Mouse (Mus musculus) layer of hippocampus, adult 11-12 months (tissue): ENCODE measurements around the gene Rpp25l.
"Not testable (repeated sequence)": the region's sequence is repeated elsewhere in the genome, so short reads cannot be mapped to it uniquely, and the experiment has no call there.

Experiments used
- DNase-seq: peaks from one replicate; pipeline ENCODE4 v3.0.0; 2022; ENCODE audit warnings: low spot score

Rpp25l gene

DNA sequence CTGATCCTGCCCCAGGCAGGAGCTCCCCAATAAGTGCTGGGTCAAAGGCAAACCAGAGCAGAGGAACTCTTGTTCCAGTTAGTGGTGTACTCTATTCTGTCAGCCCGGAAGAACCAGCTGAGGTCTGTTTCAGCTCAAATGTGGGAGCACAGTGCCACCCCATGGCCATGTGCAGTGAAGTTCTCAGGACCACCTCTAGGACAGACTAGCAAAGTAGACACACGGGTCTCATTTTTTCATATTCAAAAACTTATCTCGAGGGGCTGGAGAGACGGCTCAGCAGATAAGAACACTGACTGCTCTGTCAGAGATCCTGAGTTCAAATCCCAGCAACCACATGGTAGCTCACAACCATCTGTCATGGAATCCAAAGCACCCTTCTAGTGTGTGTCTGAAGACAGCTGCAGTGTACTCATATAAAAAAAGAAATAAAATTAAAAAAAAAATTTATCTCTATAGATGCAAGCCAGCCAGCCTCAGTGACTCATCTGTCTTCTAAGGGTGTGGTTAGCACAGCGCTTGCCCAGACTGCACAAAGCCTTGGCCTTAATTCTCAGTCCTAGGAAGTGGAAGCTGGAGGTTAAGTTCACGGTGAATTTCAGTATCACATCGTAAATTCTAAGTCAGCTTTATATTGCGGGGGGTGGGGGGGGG, 24.4 kb upstream of the Rpp25l start:
- DNase-seq, result peak; percentile 82

- DNase-seq, result no peak
Observed at GRCm38 (mm10) chr4:41731052-41731765, 17.9 kb upstream of the Rpp25l start, which contains the start of gene Arid3c. Gene Arid3c, minus strand, starts transcription at chr4:41731142.

- DNase-seq, result no peak
Observed at GRCm38 (mm10) chr4:41726826-41727621, 13.7 kb upstream of the Rpp25l start.

DNA sequence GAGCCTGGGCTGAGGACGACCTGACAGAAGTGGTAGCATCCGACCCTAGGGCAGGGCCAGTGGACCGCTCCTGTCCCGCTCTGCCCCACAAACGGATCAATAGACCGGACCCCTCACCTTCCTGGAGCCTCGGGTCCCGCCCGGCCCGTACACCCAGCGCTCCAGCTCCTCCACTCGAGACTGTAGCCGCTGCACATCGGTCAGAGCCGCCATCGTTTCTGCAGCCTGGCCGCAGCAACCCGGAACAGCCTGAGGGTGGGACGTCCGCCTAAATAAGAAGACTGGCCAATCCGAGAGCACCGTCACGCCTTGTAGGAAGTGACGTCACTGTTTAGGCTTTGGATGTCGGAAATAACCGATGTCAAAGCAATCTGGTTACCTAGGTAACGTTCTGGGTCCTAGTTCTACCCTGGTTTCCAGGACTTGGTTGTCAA, 9.6 kb upstream of the Rpp25l start, which contains the start of gene Dctn3:
TSS of gene Dctn3 (minus strand) at position 253 of the 434 bp plus-strand sequence.
- peak; percentile 95 for DNase-seq

DNA sequence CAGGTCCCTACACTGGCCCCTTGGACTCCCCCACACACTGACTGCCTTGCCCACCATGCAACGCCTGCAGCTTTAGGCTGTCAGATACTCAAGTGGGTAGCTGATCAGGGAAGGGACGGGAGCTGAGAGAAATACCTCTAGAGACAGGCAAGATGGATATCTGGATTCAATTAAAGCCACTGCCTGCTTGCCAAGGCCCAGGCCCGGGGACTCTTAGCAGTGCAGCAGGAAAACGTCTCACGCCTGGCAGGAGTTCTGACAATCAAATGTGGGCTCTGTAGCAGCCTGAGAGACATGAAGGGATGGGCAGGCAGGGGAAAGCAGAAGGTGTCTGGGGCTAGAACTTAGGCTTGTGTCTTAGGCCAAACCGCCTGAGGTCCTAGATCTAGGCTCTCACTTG, 3.5 kb upstream of the Rpp25l start:
- DNase-seq, result no peak

DNA sequence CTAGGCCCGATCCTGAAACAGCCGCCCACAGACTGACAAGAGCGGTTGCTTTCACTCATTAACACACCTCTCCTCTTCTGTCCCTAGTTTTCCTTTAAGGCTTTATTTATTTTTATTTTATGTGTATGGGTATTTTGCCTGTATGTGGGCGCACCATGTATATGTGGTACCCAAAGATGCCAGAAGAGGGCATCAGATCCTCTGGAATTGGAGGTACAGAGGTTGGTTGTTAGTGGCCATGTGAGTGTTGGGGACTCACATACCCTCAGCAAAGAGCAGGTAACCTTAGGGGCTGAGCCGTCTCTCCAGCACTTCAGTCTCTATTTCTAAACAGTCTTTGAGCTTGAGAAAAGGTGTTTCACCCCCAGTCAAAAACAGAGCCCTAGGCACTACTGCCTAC, 2.3 kb upstream of the Rpp25l start:
- peak; percentile 70 for DNase-seq

GRCm38 (mm10) chr4:41715082-41715481, 1.7 kb upstream of the Rpp25l start:
- no peak for DNase-seq

DNA sequence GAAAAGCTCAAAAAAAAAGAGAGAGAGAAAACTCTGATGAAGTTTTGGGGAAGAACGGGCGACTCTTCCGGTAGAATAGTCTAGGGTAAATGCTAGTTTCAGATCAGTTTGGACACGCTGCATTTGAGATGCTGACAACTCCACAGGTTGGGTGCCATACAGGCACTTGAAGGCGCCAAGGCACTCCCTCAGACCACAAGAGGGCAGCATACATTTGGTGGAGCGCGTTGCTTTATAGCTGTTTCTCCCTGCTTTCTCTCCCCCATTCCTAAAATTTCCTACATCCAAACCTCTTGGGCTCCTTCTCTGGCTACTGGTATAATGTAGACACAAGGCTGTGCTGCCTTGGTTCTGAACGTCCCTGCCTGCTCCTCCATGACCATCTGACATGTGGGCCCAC, 942 bp upstream of the Rpp25l start:
- DNase-seq, result peak; percentile 84

DNA sequence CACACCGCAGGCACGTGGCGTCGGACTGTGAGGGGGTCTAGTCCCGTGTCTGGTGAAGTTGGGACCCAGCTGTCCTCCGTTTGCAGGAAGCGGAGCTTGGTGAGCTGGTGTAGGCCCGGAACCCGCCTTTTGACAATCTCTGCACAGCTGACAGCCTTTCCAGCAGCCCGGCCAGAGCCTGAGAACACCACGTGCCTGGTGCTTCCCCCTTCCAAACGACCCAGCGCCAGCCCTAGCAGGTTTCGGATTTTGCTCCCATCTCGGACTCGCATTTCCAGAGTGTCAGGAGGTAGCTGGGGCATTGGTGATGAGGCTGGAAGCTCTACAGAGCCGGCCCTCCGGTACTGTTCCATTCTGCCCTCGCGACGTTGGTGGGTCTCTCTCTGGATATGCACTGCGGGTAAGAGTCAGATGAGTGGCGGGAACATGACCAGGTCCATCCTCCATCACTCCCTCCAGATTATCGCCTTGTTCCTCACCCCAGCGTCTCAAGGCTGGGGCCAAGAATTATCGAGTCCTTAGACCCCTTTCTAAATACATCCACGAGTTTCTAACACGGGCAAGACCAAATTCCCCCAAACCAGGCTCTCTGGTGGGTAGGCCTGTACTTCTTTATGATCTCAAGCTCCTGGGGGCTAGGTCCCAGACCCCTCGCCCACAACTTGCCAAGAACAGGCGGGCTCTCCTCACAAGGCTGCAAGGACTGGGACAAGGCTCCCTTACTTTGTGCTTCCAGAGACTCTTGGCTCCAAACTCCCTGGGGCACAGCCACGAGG, 725 bp downstream of the Rpp25l start:
- no peak for DNase-seq

DNA sequence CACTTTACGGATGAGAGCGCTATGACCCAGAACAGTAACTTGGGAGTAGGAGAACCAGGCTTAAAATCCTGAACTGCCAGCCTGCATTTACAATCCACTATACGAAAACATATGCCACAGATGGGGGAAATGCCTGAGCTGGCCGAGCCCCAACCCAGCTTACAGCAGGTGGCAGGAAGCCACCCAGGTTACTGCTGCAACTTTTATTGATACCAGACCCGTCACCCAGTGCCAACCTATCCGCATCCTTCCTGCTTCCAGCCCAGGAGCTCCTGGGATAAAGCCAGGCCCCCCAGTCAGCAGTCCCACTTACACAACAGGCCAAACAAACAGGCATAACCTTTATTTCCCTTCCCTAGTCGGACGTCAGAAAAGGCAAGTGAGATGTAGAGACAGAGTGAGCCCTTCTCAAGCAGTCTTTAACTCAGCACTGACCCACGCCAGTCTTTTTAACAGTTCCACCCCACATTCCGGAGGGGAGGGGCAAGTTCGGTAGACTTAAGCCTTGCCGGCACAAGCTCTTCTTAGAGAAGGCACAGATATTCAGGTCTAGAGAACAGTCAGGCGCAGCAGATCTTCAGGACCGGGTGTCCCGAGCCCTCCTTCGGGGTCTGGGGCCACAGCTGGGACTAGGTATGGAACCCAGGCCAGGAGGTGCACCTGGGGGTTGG, 1.5 kb downstream of the Rpp25l start:
- DNase-seq, result no peak

DNA sequence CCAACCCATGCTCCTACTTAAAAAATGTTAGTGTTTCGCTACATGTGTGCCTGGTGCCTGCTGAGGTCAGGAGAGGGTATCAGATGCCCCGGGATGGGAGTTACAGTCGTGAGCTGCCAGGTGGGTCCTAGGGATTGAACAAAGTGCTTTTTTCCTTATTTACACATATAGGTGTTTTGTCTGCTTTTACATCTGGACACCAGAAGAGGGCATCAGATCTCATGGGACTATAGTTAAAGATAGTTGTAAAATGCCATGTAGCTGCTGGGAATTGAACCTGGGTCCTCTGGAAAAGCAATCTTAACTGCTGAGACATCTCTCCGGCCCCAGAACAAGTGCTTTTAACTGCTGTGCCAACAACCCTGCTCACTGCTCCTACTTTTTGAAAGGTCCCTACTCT, 3.1 kb downstream of the Rpp25l start:
- DNase-seq, result no peak

DNA sequence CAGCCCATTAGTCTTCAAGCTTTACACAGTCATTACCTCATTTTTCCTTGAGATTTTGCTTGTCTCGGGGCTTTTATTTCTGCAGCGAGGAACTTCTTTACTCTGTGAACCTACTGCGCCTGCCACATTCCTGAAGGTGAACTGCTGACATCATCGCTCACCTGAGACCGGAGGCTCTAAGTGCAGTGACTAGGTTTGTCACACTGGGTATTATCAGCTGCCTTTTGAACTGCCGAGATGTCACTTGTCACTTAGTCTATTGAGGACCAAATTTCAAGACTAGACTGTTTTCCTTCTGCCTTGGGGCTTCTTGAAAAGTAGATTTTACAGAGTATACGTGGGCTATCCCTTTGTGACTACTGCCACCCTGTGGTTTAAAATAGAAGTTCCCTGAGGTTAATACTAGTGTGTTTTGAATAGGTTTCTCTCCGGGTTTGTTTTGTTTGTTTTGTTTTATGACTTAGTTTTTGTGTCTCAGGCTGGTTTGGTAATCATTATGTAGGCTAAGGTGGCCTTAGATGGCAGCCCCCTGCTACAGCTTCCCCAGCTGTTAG, 5.1 kb downstream of the Rpp25l start:
- peak; percentile 75 for DNase-seq

DNA sequence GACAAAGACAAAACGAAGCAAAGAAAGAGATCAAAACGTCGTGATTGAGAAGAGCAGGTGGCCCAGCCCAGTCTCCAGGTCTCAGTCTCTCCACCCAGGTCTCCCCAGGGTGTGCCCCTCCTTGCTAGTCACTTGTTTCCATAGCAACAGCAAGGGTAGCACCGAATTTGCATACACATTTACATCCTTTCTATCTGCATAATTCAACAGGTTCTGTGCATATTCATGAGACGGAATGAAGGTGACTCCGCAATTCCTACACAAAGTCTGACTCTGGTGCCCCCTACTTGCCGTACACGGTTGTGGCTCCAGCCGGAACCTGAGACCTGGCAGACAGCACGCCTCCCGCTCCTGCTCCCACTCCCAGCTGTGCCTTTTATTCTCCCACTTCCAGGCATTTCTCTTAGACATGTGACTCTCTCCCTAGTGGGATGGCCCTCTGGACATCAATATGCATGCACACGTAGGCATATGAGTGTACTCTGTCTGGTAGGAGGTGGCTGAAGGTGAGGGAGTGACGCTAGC, 6.3 kb downstream of the Rpp25l start:
- peak; percentile 74 for DNase-seq

DNA sequence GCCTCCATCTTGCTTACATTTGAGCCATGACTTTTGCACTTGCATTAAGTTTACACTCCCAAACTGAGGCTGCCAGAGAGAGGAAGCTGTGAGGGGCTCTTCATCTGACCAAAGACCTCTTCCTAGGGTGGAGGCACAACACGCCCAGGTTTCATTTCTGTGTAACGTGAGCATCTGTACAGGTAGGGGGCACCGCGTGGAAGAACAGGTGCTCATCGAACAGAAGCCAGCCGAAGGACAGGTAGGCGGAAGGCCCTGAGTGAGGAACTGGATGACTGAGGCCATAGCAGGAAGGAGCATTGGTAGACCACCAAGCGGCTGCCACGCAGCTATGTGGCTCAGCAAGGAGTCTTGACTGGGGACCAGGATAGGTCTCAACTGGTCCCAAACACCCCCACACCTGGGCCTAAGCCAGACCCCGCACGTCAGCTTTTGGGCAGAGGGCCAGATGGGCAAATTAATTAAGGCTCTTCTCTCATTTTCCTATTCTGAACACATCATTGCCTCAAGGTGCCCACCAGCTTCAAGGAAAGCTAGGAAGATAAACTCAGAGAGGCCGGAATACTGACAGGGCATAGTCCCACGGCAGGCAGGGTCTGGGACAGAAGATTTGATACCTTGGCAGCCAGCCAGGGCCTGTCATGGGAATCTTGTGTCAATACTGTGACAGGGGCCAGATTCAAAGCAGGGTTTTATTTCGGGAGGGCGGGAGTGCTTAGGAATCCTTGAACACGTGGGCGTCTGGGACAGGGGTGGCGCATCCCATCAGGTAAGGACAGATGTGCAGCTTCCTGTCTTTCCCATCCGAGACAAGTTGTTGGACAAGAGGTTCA, 7.2 kb downstream of the Rpp25l start:
- no peak for DNase-seq

GRCm38 (mm10) chr4:41704651-41705050, 8.7 kb downstream of the Rpp25l start:
- no peak for DNase-seq

GRCm38 (mm10) chr4:41702226-41702625, 11.1 kb downstream of the Rpp25l start:
- not testable (repeated sequence) for DNase-seq

DNA sequence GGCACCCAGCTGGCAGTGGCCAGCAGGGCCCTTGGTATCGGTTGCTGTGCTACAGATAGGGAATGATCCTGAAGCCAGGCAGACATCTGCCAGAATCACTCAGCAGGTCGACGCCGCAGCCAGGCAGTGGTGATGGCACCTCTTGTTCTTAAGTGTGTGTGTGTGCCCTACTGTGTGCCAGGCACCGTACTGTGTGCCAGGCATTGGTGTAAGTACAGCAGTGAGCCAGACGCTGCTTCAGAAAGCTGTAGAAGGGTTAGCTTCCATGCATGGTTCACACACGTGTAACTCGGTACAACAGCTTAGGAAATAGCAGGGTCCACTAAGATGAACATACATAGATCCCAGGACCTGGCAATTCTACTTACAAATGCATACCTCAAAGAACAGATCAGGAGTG, 13.1 kb downstream of the Rpp25l start:
- not testable (repeated sequence) for DNase-seq

- DNase-seq, result not testable (repeated sequence)
Observed at GRCm38 (mm10) chr4:41699783-41700182, 13.6 kb downstream of the Rpp25l start, which contains the start of gene Il11ra1. Gene Il11ra1, plus strand, starts transcription at chr4:41699989.

- not testable (repeated sequence) for DNase-seq
Observed at GRCm38 (mm10) chr4:41698421-41699016, 14.8 kb downstream of the Rpp25l start.
